ENCODE assay signal across 8 mouse cellular contexts in genomic region chr2:70620225-70620624, GRCm38 (mm10). TPM values are rescaled to one million over a fixed set of nuclear protein-coding genes. Genes with fewer than 3 reads are reported as not detected.
DNase-seq lines count a peak whose midpoint lies in the region; ATAC-seq and TF ChIP-seq lines count a peak whose summit lies in the region.

No protein-coding gene starts in this region.

- H3K4me3 ChIP-seq in kidney, adult 2 months (ENCODE audit: insufficient read depth, low read depth, low read length) = no peak overlapping the region
- H3K4me3 ChIP-seq in kidney, embryonic 16.5 days (ENCODE audit: low read length) = no peak overlapping the region
- no peak overlapping the region for H3K4me3 ChIP-seq in stomach, postnatal 0 days (ENCODE audit: low read depth, low read length)

- no peaks in the 10 kb centered on the region for H3K36me3 ChIP-seq in kidney, adult 2 months (ENCODE audit: control insufficient read depth, insufficient read depth, low read length)
- H3K36me3 ChIP-seq in kidney, embryonic 16.5 days (ENCODE audit: insufficient read depth, low read length) = no peaks in the 10 kb centered on the region
- H3K36me3 ChIP-seq in stomach, postnatal 0 days (ENCODE audit: control insufficient read depth, insufficient read depth, low read length) = no peaks in the 10 kb centered on the region

- H3K4me1 ChIP-seq in kidney, adult 2 months (ENCODE audit: control insufficient read depth, insufficient read depth, low read length) = no peaks in the 10 kb centered on the region; the same call in 1 of the 2 replicates
- no peaks in the 10 kb centered on the region for H3K4me1 ChIP-seq in kidney, embryonic 16.5 days (ENCODE audit: insufficient read depth, low read length)
- H3K4me1 ChIP-seq in stomach, postnatal 0 days (replicated peaks; ENCODE audit: control insufficient read depth, insufficient read depth) = no peaks in the 10 kb centered on the region

- H3K9ac ChIP-seq in kidney, embryonic 16.5 days (replicated peaks; ENCODE audit: low read length) = no peak overlapping the region
- H3K9ac ChIP-seq in stomach, postnatal 0 days (ENCODE audit: low read length) = no peak overlapping the region

- no peak overlapping the region for H3K4me2 ChIP-seq in kidney, embryonic 16.5 days (replicated peaks; ENCODE audit: low read depth, low read length)
- H3K4me2 ChIP-seq in stomach, postnatal 0 days (replicated peaks; ENCODE audit: low read depth) = no peak overlapping the region

- H3K27ac ChIP-seq in kidney, adult 2 months (ENCODE audit: insufficient read depth, low read depth, low read length) = no peak overlapping the region
- no peak overlapping the region for H3K27ac ChIP-seq in kidney, embryonic 16.5 days (ENCODE audit: low read length)
- no peak overlapping the region for H3K27ac ChIP-seq in stomach, postnatal 0 days (replicated peaks)

- no peak for ATAC-seq in kidney, embryonic 16.5 days (ENCODE audit: low FRiP score, low TSS enrichment)
- ATAC-seq in megakaryocyte progenitor cell, adult 5-6 weeks (replicated peaks; ENCODE audit: poor library complexity) = peak; percentile 54
- ATAC-seq in stomach, postnatal 0 days (ENCODE audit: low FRiP score, low TSS enrichment) = no peak

- no peaks in the 10 kb centered on the region for H3K27me3 ChIP-seq in kidney, adult 2 months (replicated peaks; ENCODE audit: control insufficient read depth, insufficient read depth, low read length)
- no peaks in the 10 kb centered on the region for H3K27me3 ChIP-seq in kidney, embryonic 16.5 days (ENCODE audit: insufficient read depth, low read length)
- no peaks in the 10 kb centered on the region for H3K27me3 ChIP-seq in stomach, postnatal 0 days (ENCODE audit: control insufficient read depth, insufficient read depth, low read length)

- no peaks in the 10 kb centered on the region for H3K9me3 ChIP-seq in kidney, embryonic 16.5 days (ENCODE audit: low read length)
- no peaks in the 10 kb centered on the region for H3K9me3 ChIP-seq in stomach, postnatal 0 days (ENCODE audit: control insufficient read depth, low read length)

- TF ChIP-seq CTCF in kidney, adult 2 months (conservative IDR thresholded peaks at IDR 0.05; ENCODE audit: insufficient read depth, insufficient read length, low read depth, low read length) = peak; percentile 53
- TF ChIP-seq CTCF in stomach, postnatal 0 days (IDR thresholded peaks at IDR 0.05; ENCODE audit: low read depth) = peak; percentile 69

- 31% methylated on average over 6 of the region's 6 CpGs for WGBS in kidney, adult 2 months
- WGBS in kidney, embryonic 16.5 days = 31% methylated on average over 6 of the region's 6 CpGs
- WGBS in stomach, postnatal 0 days = 24% methylated on average over 6 of the region's 6 CpGs

- no peak for TF ChIP-seq EP300 in stomach, postnatal 0 days (optimal IDR thresholded peaks at IDR 0.05)

- intact Hi-C loops in gastrocnemius, postnatal 14 days (cut with DNase I; ENCODE audit: low total_unique reads) = no loop called here

- no peak for TF ChIP-seq POLR2A in kidney, adult 2 months (IDR thresholded peaks at IDR 0.05; ENCODE audit: low read depth, low read length)

- DNase-seq in kidney, adult 2 months = peak; percentile 31
- peak; percentile 74 for DNase-seq in WW6 (ENCODE audit: low read depth, low spot score)
- DNase-seq in embryo, embryonic 10.5 days (ENCODE audit: low spot score) = peak; percentile 86
- DNase-seq in layer of hippocampus, adult 9-10 months (ENCODE audit: low spot score) = peak; percentile 46
- peak; percentile 34 for DNase-seq in stomach, postnatal 0 days (ENCODE audit: low spot score)
- DNase-seq in gastrocnemius, postnatal 14 days = no peak

RNA-seq across cellular contexts. Expression of gene Gorasp2, which starts 41.2 kb away (rescaled TPM):
- 77.8 and 81.9 TPM in 2 replicates for polyA plus RNA-seq in kidney, adult 2 months (2012; rRNA removed)
- polyA plus RNA-seq in kidney, embryonic 16.5 days (2015; fragmentation: Nextera tagmentation; extraction: Ambion mirVana) = 176 and 182 TPM in 2 replicates
- 262 and 265 TPM in 2 replicates for total RNA-seq in megakaryocyte progenitor cell, adult 5-6 weeks (2015)
- total RNA-seq in megakaryocyte progenitor cell, adult 5-6 weeks (2017) = 77.4 and 92.2 TPM in 2 replicates
- polyA plus RNA-seq in stomach, postnatal 0 days (2015; fragmentation: Nextera tagmentation; extraction: Ambion mirVana) = 139 TPM in 2 replicates
- 10 to 100 TPM; 63.5 to 67.7 TPM for total RNA-seq in gastrocnemius, postnatal 14 days (2021)

RNA-seq across cellular contexts. Expression of gene Gm26558, which starts 41.7 kb away (rescaled TPM):
- 0.39 and 0.45 TPM in 2 replicates for polyA plus RNA-seq in kidney, adult 2 months (2012; rRNA removed)
- 3.8 and 4.0 TPM in 2 replicates for polyA plus RNA-seq in kidney, embryonic 16.5 days (2015; fragmentation: Nextera tagmentation; extraction: Ambion mirVana)
- not detected in 2 replicates for total RNA-seq in megakaryocyte progenitor cell, adult 5-6 weeks (2015)
- not detected in 2 replicates for total RNA-seq in megakaryocyte progenitor cell, adult 5-6 weeks (2017)
- polyA plus RNA-seq in stomach, postnatal 0 days (2015; fragmentation: Nextera tagmentation; extraction: Ambion mirVana) = 3.2 and 3.4 TPM in 2 replicates
- under 1 TPM in 1 of 2 experiments, not detected in 1; 0.27 TPM for total RNA-seq in gastrocnemius, postnatal 14 days (2021)
